Comparison of ENCODE assay signal across 15 mouse cellular contexts in genomic region chr7:64583670-64584121, GRCm38 (mm10).
DNase-seq lines count a peak whose midpoint lies in the region; ATAC-seq and TF ChIP-seq lines count a peak whose summit lies in the region.
"Had no signal": no experiment of that assay in that cellular context is flagged by ENCODE, and none has a peak within 500 bp of the region (broad histone marks: within the 10 kb centered on the region; RNA-seq: fewer than 3 reads in every experiment).

No protein-coding gene starts in this region.

- H3K4me1 ChIP-seq in intestine, embryonic 15.5 days (replicated peaks) = no peaks in the 10 kb centered on the region
- H3K4me1 ChIP-seq in intestine, postnatal 0 days (replicated peaks; ENCODE audit: control insufficient read depth, insufficient read depth, low read length) = no peaks in the 10 kb centered on the region
- H3K4me1 ChIP-seq in midbrain, embryonic 15.5 days = peaks cover 26% of the 10 kb centered on the region
- H3K4me1 ChIP-seq: liver, embryonic 12.5 days had no signal

- H3K9ac ChIP-seq in intestine, embryonic 15.5 days = no peak overlapping the region
- no peak overlapping the region for H3K9ac ChIP-seq in intestine, postnatal 0 days (ENCODE audit: low read depth, low read length)
- no peak overlapping the region for H3K9ac ChIP-seq in midbrain, embryonic 15.5 days
- H3K9ac ChIP-seq: embryonic facial prominence, embryonic 12.5 days; forebrain, embryonic 15.5 days; liver, embryonic 12.5 days had no signal

- DNase-seq in NIH3T3 (ENCODE audit: low read depth) = peak; percentile 51
- DNase-seq in fibroblast of lung, adult 2 months (ENCODE audit: low read depth) = peak; percentile 46
- peak; percentile 66 to 79 for DNase-seq in right cerebral cortex, postnatal 10 days (ENCODE audit: low spot score in 2 of 2)
- DNase-seq in cerebellum, postnatal 4 days (ENCODE audit: low spot score in 2 of 2) = no peak
- DNase-seq: cerebellum, adult 9-11 months; heart, postnatal 4 days; kidney, postnatal 10 days; layer of hippocampus, postnatal 36 days; thymus, postnatal 14 days had no signal

- H3K36me3 ChIP-seq in intestine, embryonic 15.5 days = no peaks in the 10 kb centered on the region
- H3K36me3 ChIP-seq in intestine, postnatal 0 days (ENCODE audit: control insufficient read depth, insufficient read depth) = no peaks in the 10 kb centered on the region
- no peaks in the 10 kb centered on the region for H3K36me3 ChIP-seq in midbrain, embryonic 15.5 days (replicated peaks)
- H3K36me3 ChIP-seq: embryonic facial prominence, embryonic 12.5 days; forebrain, embryonic 15.5 days; liver, embryonic 12.5 days had no signal

- ATAC-seq in intestine, embryonic 15.5 days = 0 out of 2 replicates have a peak, but pooled peaks have one; percentile 55
- ATAC-seq in intestine, postnatal 0 days = no peak
- ATAC-seq in midbrain, embryonic 15.5 days (replicated peaks) = no peak
- ATAC-seq: forebrain, embryonic 15.5 days; liver, embryonic 12.5 days had no signal

- no peak for TF ChIP-seq CTCF in intestine, postnatal 0 days (IDR thresholded peaks at IDR 0.05; ENCODE audit: low read depth)

- no peaks in the 10 kb centered on the region for H3K9me3 ChIP-seq in intestine, embryonic 15.5 days
- no peaks in the 10 kb centered on the region for H3K9me3 ChIP-seq in intestine, postnatal 0 days (ENCODE audit: control insufficient read depth)
- no peaks in the 10 kb centered on the region for H3K9me3 ChIP-seq in midbrain, embryonic 15.5 days
- H3K9me3 ChIP-seq: embryonic facial prominence, embryonic 12.5 days; forebrain, embryonic 15.5 days had no signal

- H3K4me3 ChIP-seq in intestine, embryonic 15.5 days (replicated peaks) = no peak overlapping the region
- no peak overlapping the region for H3K4me3 ChIP-seq in intestine, postnatal 0 days (ENCODE audit: low read depth, low read length)
- no peak overlapping the region for H3K4me3 ChIP-seq in midbrain, embryonic 15.5 days
- H3K4me3 ChIP-seq: embryonic facial prominence, embryonic 12.5 days; forebrain, embryonic 15.5 days; liver, embryonic 12.5 days had no signal

- H3K27ac ChIP-seq in intestine, embryonic 15.5 days = no peak overlapping the region
- no peak overlapping the region for H3K27ac ChIP-seq in intestine, postnatal 0 days (ENCODE audit: low read depth, low read length)
- no peak overlapping the region for H3K27ac ChIP-seq in midbrain, embryonic 15.5 days
- H3K27ac ChIP-seq: embryonic facial prominence, embryonic 12.5 days; forebrain, embryonic 15.5 days; liver, embryonic 12.5 days had no signal

- H3K27me3 ChIP-seq in intestine, embryonic 15.5 days (replicated peaks) = no peaks in the 10 kb centered on the region
- no peaks in the 10 kb centered on the region for H3K27me3 ChIP-seq in intestine, postnatal 0 days (replicated peaks; ENCODE audit: control insufficient read depth, insufficient read depth, low read length)
- H3K27me3 ChIP-seq in midbrain, embryonic 15.5 days (replicated peaks) = no peaks in the 10 kb centered on the region
- H3K27me3 ChIP-seq: embryonic facial prominence, embryonic 12.5 days; forebrain, embryonic 15.5 days; liver, embryonic 12.5 days had no signal

- 57% methylated on average over 6 of the region's 6 CpGs for WGBS in intestine, embryonic 15.5 days
- WGBS in intestine, postnatal 0 days = 70% methylated on average over 6 of the region's 6 CpGs
- 89% methylated on average over 6 of the region's 6 CpGs for WGBS in midbrain, embryonic 15.5 days

- no peak overlapping the region for H3K4me2 ChIP-seq in intestine, embryonic 15.5 days (replicated peaks)
- no peak overlapping the region for H3K4me2 ChIP-seq in intestine, postnatal 0 days (replicated peaks; ENCODE audit: low read depth)
- H3K4me2 ChIP-seq in midbrain, embryonic 15.5 days = no peak overlapping the region
- H3K4me2 ChIP-seq: embryonic facial prominence, embryonic 12.5 days; forebrain, embryonic 15.5 days; liver, embryonic 12.5 days had no signal

Comparison
In these comparisons a context has a peak if more than half of its experiments do, and no peak if none do; other contexts are left out.
1. DNase-seq: peak in NIH3T3 (single experiment), fibroblast of lung, adult 2 months (single experiment) and right cerebral cortex, postnatal 10 days (2 of 2); none in cerebellum, postnatal 4 days (0 of 2).